Mouse (Mus musculus) thymus, adult 2 months (tissue): ENCODE results near the gene Pcdh19. TPM values are rescaled to one million over a fixed set of nuclear protein-coding genes. Genes with fewer than 3 reads are reported as not detected.

ENCODE experiments used
- DNase-seq: peaks from one replicate; pipeline ENCODE4 v3.0.0; 2021
- H3K27ac ChIP-seq: fragments of 200-500 bp; 2 replicates; pipeline ENCODE4 v1.5.1; 2012; ENCODE audit warnings: low read length, control low read depth; ENCODE audit not compliant: control insufficient read depth, insufficient read depth
- H3K27me3 ChIP-seq: fragments of 200-500 bp; 2 replicates; pipeline ENCODE4 v1.6.1; 2012; ENCODE audit warnings: mild to moderate bottlenecking, low read length, moderate library complexity, mixed read lengths; ENCODE audit not compliant: control insufficient read depth, insufficient read depth
- H3K36me3 ChIP-seq: fragments of 200-500 bp; 2 replicates; pipeline ENCODE4 v1.6.1; 2012; ENCODE audit warnings: mild to moderate bottlenecking, low read length, moderate library complexity; ENCODE audit not compliant: control insufficient read depth, insufficient read depth
- H3K4me1 ChIP-seq: fragments of 200-500 bp; replicated peaks from 2 replicates; pipeline ENCODE4 v1.6.1; 2012; ENCODE audit warnings: low read length; ENCODE audit not compliant: control insufficient read depth, insufficient read depth
- H3K4me3 ChIP-seq: fragments of 200-500 bp; 2 replicates; pipeline ENCODE4 v1.5.1; 2012; ENCODE audit warnings: mild to moderate bottlenecking, low read length, control low read depth, moderate library complexity; ENCODE audit not compliant: control insufficient read depth, insufficient read depth
- CTCF ChIP-seq: fragments of 200-500 bp; IDR thresholded peaks from 2 replicates; pipeline ENCODE4 v1.5.1; 2012; ENCODE audit warnings: mild to moderate bottlenecking, control low read depth, low read length, moderate library complexity, borderline replicate concordance; ENCODE audit not compliant: control insufficient read depth, poor library complexity, insufficient read depth; ENCODE audit errors: extremely low read depth
- POLR2A ChIP-seq: fragments of 200-500 bp; IDR thresholded peaks from 2 replicates; pipeline ENCODE4 v1.6.1; 2012; ENCODE audit warnings: mild to moderate bottlenecking, low read length, control low read depth, moderate library complexity; ENCODE audit not compliant: control insufficient read depth, poor library complexity, insufficient read depth; ENCODE audit errors: extremely low read depth
- WGBS: fragments of 180-500 bp; shearing (Covaris S2); methylation state at CpG from one replicate; pipeline ENCODE4 v1.1.7; 2018; 5-methylcytosine and 5-hydroxymethylcytosine counted together
- polyA plus RNA-seq: library from polyadenylated mRNA; depleted of rRNA; stranded (reverse); fragments of >200 nt; gene quantifications from 2 replicates; pipeline ENCODE4 v1.2.3, GENCODE M21; 2012; rRNA removed

Pcdh19 gene
- polyA plus RNA-seq, 1 experiment, result 0.46 TPM

DNA sequence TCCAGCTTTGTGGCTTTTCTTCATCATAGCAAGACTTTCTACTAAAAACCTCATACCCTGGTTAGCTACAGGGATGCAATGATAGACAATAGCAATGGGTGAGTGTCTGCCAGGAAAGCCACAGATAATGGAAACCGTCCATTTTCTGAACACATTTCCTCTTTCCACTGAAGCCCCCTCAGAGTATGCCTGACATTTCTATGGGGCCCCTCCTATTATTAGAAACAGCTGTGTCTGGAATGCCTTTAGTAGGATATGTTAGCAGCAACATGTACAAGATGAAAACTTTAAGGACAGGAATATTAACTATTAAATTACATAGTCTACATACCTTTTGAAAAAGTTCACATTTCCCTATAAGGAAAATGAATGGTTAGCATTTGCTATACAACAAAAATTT, 87.1 kb downstream of the Pcdh19 start:
- H3K27me3 ChIP-seq, result no peaks in the 10 kb centered on the region

DNA sequence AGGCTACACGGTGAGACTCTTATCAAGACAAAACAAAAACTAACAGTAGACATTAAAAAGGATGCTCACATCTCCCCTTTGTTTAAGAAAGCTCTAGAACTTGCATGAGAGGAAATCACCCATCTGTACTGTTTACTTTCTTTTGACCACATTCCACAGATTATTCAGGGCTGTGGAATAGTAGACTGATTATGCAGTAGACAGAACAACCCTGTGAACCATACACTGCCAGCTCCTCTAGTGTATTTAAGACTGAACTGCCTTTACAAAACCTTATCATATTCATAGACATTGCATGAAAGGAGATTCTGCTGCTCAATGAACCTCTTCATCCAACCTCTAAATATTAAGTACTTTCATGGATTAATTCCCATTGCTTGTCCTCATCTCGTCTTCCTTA, 87.6 kb downstream of the Pcdh19 start:
- no peaks in the 10 kb centered on the region for H3K27me3 ChIP-seq
- WGBS, result 70% methylated on average over 2 of the region's 2 CpGs
- no peak overlapping the region for H3K27ac ChIP-seq
- no peak for DNase-seq
- H3K4me3 ChIP-seq, result no peak overlapping the region
- no peaks in the 10 kb centered on the region for H3K36me3 ChIP-seq
- no peaks in the 10 kb centered on the region for H3K4me1 ChIP-seq
- no peak for TF ChIP-seq POLR2A
- no peak for TF ChIP-seq CTCF

More for the DNA sequence above, 87.1 kb downstream of the Pcdh19 start:
- 40% methylated on average over 1 of the region's 1 CpGs for WGBS
- no peaks in the 10 kb centered on the region for H3K4me1 ChIP-seq
- TF ChIP-seq CTCF (no peak), POLR2A (no peak)
- H3K4me3 ChIP-seq, result no peak overlapping the region
- no peak for DNase-seq
- no peaks in the 10 kb centered on the region for H3K36me3 ChIP-seq
- H3K27ac ChIP-seq, result no peak overlapping the region

- TF ChIP-seq POLR2A, result no peak
- no peak for TF ChIP-seq CTCF
Observed at GRCm38 (mm10) chrX:133575601-133576382, 113.0 kb downstream of the Pcdh19 start.

DNA sequence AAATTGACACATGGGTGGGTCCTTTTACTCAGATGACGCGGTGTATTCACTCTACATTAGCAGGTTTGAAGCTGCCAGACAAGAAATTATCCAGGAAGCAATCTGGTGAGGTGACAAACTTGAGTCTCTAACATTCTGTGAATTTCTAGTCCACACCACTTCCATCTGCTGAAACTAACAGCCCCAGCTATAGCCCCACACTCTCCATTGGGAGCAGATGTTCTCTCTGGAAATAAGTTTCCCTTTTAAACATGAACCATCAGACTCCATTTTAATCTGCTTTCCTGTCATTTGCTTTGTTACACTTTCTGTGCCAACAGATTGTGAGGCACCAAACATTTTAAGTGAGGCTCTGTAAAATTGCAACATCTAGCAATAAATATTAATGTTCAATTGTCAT, 123.4 kb downstream of the Pcdh19 start:
- H3K27ac ChIP-seq, result no peak overlapping the region
- TF ChIP-seq POLR2A (no peak), CTCF (no peak)
- no peaks in the 10 kb centered on the region for H3K4me1 ChIP-seq
- no peak overlapping the region for H3K4me3 ChIP-seq
- no peaks in the 10 kb centered on the region for H3K27me3 ChIP-seq
- no peak for DNase-seq
- WGBS, result 90% methylated on average over 2 of the region's 2 CpGs
- H3K36me3 ChIP-seq, result no peaks in the 10 kb centered on the region

More at GRCm38 (mm10) chrX:133575601-133576382, 113.0 kb downstream of the Pcdh19 start:
- Histone ChIP-seq H3K36me3 (no peaks in the 10 kb centered on the region), H3K4me3 (no peak overlapping the region), H3K4me1 (no peaks in the 10 kb centered on the region), H3K27me3 (no peaks in the 10 kb centered on the region), H3K27ac (no peak overlapping the region)
- DNase-seq, result no peak
- WGBS, result 93% methylated on average over 4 of the region's 4 CpGs

Other genes starting within 250 kb of the Pcdh19 start
- 0.20 and 0.62 TPM in 2 replicates for gene Tnmd, start 162.0 kb upstream of the Pcdh19 start, polyA plus RNA-seq
- 6.0 and 6.2 TPM in 2 replicates for gene Tspan6, start 209.4 kb upstream of the Pcdh19 start, polyA plus RNA-seq
- 0.59 and 1.1 TPM in 2 replicates for gene Srpx2, start 219.4 kb upstream of the Pcdh19 start, polyA plus RNA-seq